In genomic region chr4:9135481-9136187, GRCm38 (mm10) we compare ENCODE assay signal across 8 mouse cellular contexts.
DNase-seq lines count a peak whose midpoint lies in the region; ATAC-seq lines count a peak whose summit lies in the region.

No protein-coding gene starts in this region.

- peak; percentile 93 for DNase-seq in MN1 (ENCODE audit: low spot score)
- DNase-seq in cerebellum, adult 9-10 months, result peak; percentile 98
- DNase-seq in frontal cortex, adult 2 months (ENCODE audit: extremely low spot score in 1 of 2, low spot score in 1 of 2), result peak; percentile 91 to 99
- DNase-seq in hindbrain, embryonic 11.5 days (ENCODE audit: low spot score), result peak; percentile 97
- DNase-seq in layer of hippocampus, adult 9-11 months, result peak; percentile 96
- DNase-seq in ovary, postnatal 10 days (ENCODE audit: low spot score), result peak; percentile 95
- DNase-seq in thymus, postnatal 0 days (ENCODE audit: low spot score), result peak; percentile 92

- 11% methylated on average over 21 of the region's 21 CpGs for WGBS in hindbrain, embryonic 11.5 days
- WGBS in lung, embryonic 16.5 days, result 8% methylated on average over 21 of the region's 21 CpGs

- no peaks in the 10 kb centered on the region for H3K27me3 ChIP-seq in hindbrain, embryonic 11.5 days (ENCODE audit: control insufficient read depth, insufficient read depth, low read length)
- H3K27me3 ChIP-seq in lung, embryonic 16.5 days (ENCODE audit: control insufficient read depth, insufficient read depth, low read depth, low read length), result 0 out of 2 replicates have a peak, but pooled peaks cover 2% of the 10 kb centered on the region

- peak; percentile 86 for ATAC-seq in hindbrain, embryonic 11.5 days (ENCODE audit: low FRiP score)
- ATAC-seq in lung, embryonic 16.5 days (ENCODE audit: low read depth), result peak; percentile 88

- H3K4me3 ChIP-seq in hindbrain, embryonic 11.5 days (ENCODE audit: low read depth, low read length), result no peak overlapping the region; the same call in 1 of the 2 replicates
- peak overlapping the region; percentile 45 for H3K4me3 ChIP-seq in lung, embryonic 16.5 days (ENCODE audit: low read length)

- H3K36me3 ChIP-seq in hindbrain, embryonic 11.5 days (ENCODE audit: control insufficient read depth, insufficient read depth, low read length), result no peaks in the 10 kb centered on the region
- no peaks in the 10 kb centered on the region for H3K36me3 ChIP-seq in lung, embryonic 16.5 days (ENCODE audit: control insufficient read depth, insufficient read depth, low read length)

- peak overlapping the region; percentile 47 for H3K9ac ChIP-seq in hindbrain, embryonic 11.5 days (ENCODE audit: low read depth, low read length)
- peak overlapping the region; percentile 69 for H3K9ac ChIP-seq in lung, embryonic 16.5 days (ENCODE audit: low read length)

- H3K4me1 ChIP-seq in hindbrain, embryonic 11.5 days (replicated peaks; ENCODE audit: control insufficient read depth, insufficient read depth, low read length), result no peaks in the 10 kb centered on the region
- peaks cover 2% of the 10 kb centered on the region; the same call in 1 of the 2 replicates for H3K4me1 ChIP-seq in lung, embryonic 16.5 days (replicated peaks; ENCODE audit: control insufficient read depth, insufficient read depth, low read length)

- no peaks in the 10 kb centered on the region for H3K9me3 ChIP-seq in hindbrain, embryonic 11.5 days (ENCODE audit: control insufficient read depth, low read length)
- no peaks in the 10 kb centered on the region for H3K9me3 ChIP-seq in lung, embryonic 16.5 days (ENCODE audit: control insufficient read depth, low read length)

- peak overlapping the region; percentile 71; the same call in 1 of the 2 replicates for H3K27ac ChIP-seq in hindbrain, embryonic 11.5 days (ENCODE audit: low read depth, low read length)
- H3K27ac ChIP-seq in lung, embryonic 16.5 days (ENCODE audit: low read length), result no peak overlapping the region

- peak overlapping the region; percentile 39 for H3K4me2 ChIP-seq in hindbrain, embryonic 11.5 days (replicated peaks; ENCODE audit: low read depth, low read length)
- H3K4me2 ChIP-seq in lung, embryonic 16.5 days (ENCODE audit: low read depth, low read length), result peak overlapping the region; percentile 70
